Mouse (Mus musculus) adrenal gland, postnatal 36 days (tissue): Measurements from ENCODE around the gene Pold1. TPM values are rescaled to one million over a fixed set of nuclear protein-coding genes. Genes with fewer than 3 reads are reported as not detected.

Source experiments
- DNase-seq, 2 experiments: peaks; one replicate each; pipeline ENCODE4 v3.0.0; 2021; ENCODE audit warnings: mixed read lengths in 1 of 2
- long read RNA-seq, 2 experiments: library from polyadenylated mRNA; stranded (forward); transcript quantifications; one replicate each; pipeline ENCODE4 v2.0.0; 2021; ENCODE audit warnings: borderline sequencing depth in 2 of 2
- total RNA-seq, 2 experiments: library from RNA; stranded (reverse); gene quantifications; 2 replicates each; pipeline ENCODE4 v1.2.3; 2021

The Pold1 gene
- 10 to 100 TPM; 12.6 to 17.0 TPM for total RNA-seq
- long read RNA-seq, experiment 1, transcript Pold1-201 (27 exons, 3,454 nt), result major isoform, 9 of 14 reads
- long read RNA-seq, experiment 1, partial matches to known transcripts, result 3 of 14 reads
- long read RNA-seq, experiment 1, other reads (novel, unspliced or antisense), result 2 of 14 reads
- long read RNA-seq, experiment 2, partial matches to known transcripts, result 1 of 4 reads
- long read RNA-seq, experiment 2, other reads (novel, unspliced or antisense), result 2 of 4 reads

GRCm38 (mm10) chr7:44548497-44549087 lies at the start of gene Pold1:
TSS of gene Pold1 (minus strand) at chr7:44548849.
- DNase-seq, result peak; percentile 100

DNA sequence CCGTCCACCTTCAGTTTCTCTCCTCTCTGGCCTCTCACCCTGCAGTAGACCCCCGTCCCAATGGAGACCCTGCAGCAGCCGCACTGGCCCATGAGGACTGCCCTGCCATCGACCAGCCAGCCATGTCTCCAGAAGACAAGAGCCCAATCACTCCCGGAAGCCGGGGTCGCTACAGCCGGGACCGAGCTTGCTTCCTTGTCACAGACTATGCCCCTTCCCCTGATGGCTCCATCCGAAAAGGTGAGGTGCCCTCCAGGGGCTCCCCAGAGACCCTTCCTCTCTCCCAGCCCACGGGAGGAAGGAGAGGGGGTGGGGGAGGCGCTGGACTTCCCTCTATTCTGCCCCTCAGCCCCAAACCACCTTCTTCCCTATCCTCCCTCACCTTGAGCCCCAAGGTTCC lies 49.7 kb upstream of the Pold1 start:
- DNase-seq, result no peak

GRCm38 (mm10) chr7:44597666-44598065 lies 49.0 kb upstream of the Pold1 start:
- no peak for DNase-seq

- DNase-seq, result no peak
Observed at GRCm38 (mm10) chr7:44596996-44597538, 48.4 kb upstream of the Pold1 start.

DNA sequence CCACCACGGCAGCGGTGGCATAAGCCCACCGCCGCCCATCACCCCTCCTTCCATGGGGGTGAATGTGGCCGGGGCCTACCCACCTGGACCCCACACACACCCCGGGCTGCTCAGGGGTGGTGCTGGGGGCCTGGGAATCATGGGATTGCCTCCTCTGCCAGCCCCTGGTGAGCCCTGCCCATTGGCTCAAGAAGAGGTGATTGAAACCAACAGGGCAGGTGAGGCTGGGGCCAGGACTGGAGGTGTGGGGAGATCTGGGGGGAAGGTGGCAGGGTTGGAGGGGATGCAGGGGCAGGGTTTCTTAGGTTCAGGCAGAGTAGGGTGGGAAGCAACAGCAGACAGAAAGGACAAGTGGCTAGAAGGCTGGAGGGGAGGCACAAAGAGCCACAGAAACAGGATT lies 47.4 kb upstream of the Pold1 start:
- DNase-seq, result no peak

DNA sequence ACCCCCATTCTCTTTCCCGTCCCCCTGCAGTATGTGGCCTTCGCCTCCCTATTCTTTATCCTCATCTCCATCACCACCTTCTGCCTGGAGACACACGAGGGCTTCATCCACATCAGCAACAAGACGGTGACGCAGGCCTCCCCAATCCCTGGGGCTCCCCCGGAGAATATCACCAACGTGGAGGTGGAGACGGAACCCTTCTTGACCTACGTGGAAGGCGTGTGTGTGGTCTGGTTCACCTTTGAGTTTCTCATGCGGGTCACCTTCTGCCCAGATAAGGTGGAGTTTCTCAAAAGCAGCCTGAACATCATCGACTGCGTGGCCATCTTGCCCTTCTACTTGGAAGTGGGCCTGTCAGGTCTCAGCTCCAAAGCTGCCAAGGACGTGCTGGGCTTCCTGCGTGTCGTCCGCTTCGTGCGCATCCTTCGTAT lies 46.5 kb upstream of the Pold1 start:
- DNase-seq, result no peak

DNA sequence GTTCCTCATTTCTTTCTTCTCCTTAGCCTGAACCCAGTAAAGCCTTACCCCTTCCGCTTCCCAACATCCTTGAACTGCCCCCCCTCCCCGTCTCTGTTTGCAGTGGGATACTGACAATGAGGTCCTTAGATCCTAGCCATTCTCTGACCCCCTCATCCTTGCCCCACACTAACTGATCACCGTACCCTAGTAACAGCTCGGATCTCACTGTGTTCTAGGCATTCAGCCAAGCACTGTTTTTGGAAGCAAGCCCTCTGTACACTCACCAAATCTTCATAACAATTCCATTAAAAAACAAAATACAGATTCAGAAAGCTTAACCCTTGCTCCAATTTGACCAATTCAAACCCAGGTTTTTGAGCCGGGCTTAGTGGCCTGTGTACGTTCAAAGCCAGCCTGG lies 45.6 kb upstream of the Pold1 start:
- DNase-seq, result peak in 1 of 2 experiments; percentile 26

DNA sequence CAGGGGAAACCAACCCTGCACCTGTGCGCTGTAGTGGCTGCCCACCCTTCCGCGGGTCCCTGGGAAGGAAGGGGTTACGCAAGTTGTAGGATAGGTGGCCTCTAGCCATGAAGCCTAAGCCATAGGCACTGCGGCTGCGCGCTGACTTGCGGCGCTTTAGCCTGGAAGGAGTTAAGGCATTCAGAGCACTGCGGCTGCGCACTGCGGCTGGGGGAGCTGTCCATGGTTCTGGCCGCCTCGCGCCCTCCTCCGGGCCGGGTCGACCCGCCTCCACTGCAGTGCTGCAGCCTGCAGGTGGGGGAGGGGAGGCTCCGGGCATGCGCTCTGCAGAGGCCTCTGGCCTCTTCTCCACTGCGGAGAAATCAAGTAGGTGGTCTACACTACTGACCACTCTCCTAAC lies 45.1 kb upstream of the Pold1 start:
- peak; percentile 86 to 90 for DNase-seq

- no peak for DNase-seq
Observed at GRCm38 (mm10) chr7:44593051-44593450, 44.4 kb upstream of the Pold1 start.

DNA sequence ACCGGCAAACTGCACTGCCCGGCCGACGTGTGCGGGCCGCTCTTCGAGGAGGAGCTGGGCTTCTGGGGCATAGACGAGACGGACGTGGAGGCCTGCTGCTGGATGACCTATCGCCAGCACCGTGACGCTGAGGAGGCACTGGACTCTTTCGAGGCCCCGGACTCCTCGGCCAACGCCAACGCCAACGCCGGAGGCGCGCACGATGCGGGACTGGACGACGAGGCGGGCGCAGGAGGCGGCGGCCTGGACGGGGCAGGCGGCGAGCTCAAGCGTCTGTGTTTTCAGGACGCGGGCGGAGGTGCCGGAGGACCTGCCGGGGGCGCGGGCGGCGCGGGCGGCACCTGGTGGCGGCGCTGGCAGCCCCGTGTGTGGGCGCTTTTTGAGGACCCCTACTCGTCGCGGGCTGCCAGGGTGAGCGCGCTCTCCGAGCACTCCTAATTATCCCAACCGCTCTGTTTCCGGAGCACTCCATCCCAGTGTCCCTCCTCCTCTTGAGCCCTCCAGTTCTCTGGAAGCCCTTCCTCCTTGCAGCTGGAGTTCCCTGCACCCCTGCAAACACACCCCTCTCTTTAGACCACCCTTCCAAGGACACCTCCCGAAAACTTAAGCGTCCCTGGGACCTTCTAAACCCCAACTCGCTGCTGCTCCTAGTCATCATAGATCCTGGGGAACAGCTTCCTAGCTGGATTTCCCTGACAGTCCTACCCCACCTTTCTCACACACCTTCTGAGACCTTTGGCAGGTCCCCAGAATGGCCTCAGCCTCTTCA lies 42.9 kb upstream of the Pold1 start:
- peak; percentile 10 to 29 for DNase-seq

DNA sequence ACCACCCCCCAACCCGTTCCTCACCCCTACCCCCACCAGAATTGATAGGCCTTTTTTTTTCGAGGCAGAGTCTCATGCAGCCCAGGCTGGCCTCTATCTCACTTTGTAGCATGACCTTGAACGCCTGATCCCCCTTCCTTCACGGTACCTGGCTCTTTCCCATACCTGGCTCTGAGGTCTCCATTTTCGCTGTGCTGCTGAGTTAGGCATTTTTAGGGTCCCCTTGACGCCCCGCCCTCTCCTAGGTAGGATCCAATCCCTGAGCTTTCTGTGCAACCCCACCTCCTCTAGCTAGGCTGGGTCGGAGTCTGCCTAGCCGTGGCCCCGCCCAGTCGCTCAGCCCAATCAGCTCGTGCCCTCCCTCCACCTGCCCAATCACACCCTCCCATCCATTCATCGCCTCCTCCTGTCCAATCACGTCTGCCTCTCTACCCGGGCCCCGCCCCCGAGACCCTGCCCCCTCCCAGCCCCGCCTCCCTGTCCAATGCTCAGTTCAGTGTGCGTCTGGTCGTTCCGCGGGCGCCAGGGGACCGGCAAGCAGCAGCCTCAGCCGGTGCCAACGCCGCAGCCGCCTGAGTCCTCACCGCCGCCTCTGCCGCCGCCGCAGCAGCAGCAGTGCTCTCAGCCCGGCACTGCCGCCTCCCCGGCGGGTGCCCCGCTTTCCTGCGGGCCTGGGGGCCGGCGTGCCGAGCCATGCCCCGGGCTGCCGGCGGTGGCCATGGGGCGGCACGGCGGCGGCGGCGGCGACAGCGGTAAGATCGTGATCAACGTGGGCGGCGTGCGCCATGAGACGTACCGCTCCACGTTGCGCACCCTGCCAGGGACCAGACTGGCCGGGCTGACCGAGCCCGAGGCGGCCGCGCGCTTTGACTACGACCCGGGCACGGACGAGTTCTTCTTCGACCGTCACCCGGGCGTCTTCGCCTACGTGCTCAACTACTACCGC lies 42.0 kb upstream of the Pold1 start, which contains the start of gene Kcnc3:
Gene Kcnc3, plus strand, starts transcription at position 263 of the 946 bp plus-strand sequence.
- DNase-seq, result peak; percentile 89 to 93

DNA sequence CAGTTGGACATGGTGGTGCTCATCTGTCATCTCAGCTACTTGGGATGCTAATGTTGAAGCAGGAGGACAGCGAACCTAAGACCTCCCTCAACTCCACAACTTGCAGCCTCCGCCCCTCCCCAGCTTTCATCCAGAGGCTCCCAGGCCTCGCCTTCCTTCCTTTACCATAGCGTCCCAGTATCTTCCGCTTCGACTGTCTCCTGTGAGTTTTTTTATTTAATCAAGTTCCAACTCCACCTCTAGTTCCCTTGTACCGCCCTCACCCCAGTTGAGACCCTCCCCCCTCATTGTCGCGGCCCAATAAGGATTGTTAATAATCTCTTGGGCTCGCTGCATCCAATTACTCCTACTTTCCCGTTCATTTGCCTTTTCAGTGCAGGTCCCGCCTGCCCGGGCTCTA lies 41.3 kb upstream of the Pold1 start:
- no peak for DNase-seq

DNA sequence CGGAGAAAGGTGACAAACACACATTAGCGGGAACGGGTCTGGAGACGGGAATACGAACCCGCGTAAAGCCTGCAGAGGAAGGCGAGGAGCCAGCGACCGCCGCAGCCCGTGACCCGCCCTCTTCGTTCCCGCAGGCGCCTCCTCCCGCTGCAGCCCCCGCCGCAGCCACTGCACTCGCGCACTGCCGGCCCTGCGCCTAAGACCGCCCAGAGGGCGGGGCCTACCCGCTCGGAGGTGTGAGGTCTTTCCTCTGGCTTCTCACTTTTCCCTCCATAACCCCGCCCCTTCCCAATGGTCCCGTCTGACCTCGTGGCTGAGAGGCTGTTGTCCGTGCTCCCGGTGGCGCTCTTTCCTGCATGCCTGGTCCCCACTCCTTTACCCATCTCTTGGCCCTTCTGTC lies 40.5 kb upstream of the Pold1 start:
- DNase-seq, result peak; percentile 77 to 79

DNA sequence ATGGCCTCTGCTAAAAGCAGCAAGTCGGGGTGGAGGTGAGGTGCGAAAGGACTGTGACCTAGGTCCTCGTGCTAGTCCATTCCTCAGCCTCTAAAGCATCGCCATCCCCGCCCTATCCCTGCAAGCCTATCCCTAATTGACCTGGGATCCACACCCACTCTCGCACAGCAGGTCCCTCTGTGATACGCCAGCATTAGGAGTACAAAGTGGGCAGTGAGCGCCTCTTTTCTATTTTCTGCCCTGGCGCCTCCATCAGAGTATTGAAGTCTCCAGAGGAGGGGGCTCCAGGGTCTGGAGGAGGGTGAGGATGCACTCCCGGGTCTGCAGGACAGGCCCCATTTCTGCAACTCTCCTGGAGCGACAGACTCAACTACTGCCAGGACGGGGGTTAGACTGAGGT lies 39.7 kb upstream of the Pold1 start:
- DNase-seq, result no peak

DNA sequence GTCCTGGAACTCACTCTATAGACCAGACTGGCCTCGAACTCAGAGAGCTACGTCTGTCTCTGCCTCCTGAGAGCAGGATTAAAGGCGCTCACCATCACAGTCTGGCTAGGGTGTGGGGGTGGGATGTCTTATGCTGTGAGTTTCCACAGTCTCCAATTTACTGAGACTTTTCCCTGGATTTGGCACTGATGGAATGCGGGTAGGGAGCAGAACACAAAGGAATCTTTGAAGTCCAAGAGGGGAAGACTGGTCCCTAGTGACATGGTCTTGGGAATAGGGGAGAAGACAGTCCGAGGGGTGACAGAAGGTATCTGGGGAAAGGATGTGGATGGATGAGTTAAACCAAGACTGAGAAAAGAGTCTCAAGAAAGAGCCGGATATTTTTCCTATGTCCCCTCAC lies 39.0 kb upstream of the Pold1 start:
- no peak for DNase-seq

- peak; percentile 61 to 65 for DNase-seq
Observed at GRCm38 (mm10) chr7:44586930-44587329, 38.3 kb upstream of the Pold1 start.

DNA sequence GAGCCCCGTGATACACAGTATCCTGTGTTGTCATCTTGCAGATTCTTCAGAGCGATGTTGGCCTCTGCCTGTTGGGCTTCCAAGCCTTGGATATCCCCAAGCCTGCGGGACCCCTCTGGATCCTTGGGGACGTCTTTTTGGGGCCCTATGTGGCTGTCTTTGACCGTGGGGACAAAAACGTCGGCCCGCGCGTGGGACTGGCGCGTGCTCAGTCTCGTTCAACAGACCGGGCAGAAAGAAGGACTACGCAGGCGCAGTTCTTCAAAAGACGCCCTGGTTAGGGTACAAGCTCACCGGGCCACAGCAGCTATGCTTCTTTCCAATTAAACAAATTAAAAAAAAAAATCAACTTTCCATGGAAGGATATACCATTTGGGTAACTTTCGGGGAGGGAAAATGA lies 37.9 kb upstream of the Pold1 start:
- DNase-seq, result peak in 1 of 2 experiments; percentile 21

- no peak for DNase-seq
Observed at GRCm38 (mm10) chr7:44585606-44586005, 37.0 kb upstream of the Pold1 start.

DNA sequence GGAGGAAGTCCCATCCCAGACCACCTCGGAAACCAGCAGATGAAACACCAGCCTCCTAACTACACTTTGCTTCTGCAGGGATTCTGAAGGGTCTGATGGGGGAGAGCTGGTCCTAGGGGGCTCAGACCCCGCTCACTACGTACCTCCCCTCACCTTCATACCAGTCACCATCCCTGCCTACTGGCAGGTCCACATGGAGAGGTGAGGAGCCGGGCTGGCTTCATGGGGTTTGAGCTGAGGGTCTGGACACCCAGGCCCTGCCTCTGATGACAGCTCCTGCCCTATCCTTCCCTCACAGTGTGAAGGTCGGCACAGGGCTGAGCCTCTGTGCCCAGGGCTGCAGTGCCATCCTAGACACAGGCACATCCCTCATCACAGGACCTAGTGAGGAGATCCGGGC lies 36.3 kb upstream of the Pold1 start:
- DNase-seq, result no peak

DNA sequence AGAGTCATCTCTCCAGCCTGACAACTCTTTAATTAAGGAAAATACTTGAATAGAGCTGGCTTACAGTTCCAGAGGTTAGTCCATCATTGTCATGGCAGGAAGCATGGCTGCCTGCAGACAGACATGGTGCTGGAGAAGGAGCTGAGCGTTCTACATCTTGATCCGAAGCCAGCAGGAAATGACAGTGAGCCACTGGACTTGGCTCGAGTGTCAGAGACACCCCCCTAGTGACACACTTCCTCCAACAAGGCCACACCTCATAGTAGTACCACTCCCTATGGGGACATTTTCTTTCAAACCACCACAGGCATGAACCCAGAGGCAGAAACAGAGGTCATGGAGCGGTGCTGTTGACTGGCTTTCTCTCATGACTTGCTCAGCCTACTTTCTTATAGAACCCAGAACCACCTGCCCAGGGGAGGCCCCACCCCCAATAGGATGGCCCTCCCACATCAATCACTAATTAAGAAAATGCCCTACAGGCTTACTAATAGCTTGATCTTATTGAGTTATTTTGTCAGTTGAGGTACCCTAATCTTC lies 35.7 kb upstream of the Pold1 start:
- DNase-seq, result no peak

GRCm38 (mm10) chr7:44583146-44583545 lies 34.5 kb upstream of the Pold1 start:
- DNase-seq, result no peak

GRCm38 (mm10) chr7:44582709-44583108 lies 34.1 kb upstream of the Pold1 start:
- DNase-seq, result no peak
